Mouse (Mus musculus) CH12.LX (cell line): ENCODE data around the gene Klf8. TPM values are rescaled to one million over a fixed set of nuclear protein-coding genes. Genes with fewer than 3 reads are reported as not detected.

Experiments used
- DNase-seq: peaks from one replicate; pipeline ENCODE4 v3.0.0-alpha.2; 2013; ENCODE audit errors: extremely low read depth
- H3K27ac ChIP-seq: 2 replicates; pipeline ENCODE4 v1.5.1; 2012; ENCODE audit warnings: low read depth, mild to moderate bottlenecking, control low read depth, moderate library complexity; ENCODE audit not compliant: insufficient read depth
- H3K27me3 ChIP-seq: replicated peaks from 2 replicates; pipeline ENCODE3; 2012; ENCODE audit warnings: inconsistent platforms
- H3K36me3 ChIP-seq, 2 experiments: replicated peaks in 1 of 2; 2 replicates each; pipeline versions ENCODE3 to v1.6.1; 2012; ENCODE audit warnings: inconsistent platforms in 1 of 2, low read length in 1 of 2, mild to moderate bottlenecking in 1 of 2, mixed read lengths in 1 of 2, moderate library complexity in 1 of 2; ENCODE audit not compliant: control insufficient read depth in 1 of 2, insufficient read depth in 1 of 2
- H3K4me1 ChIP-seq, 2 experiments: 2 replicates each; pipeline ENCODE4 v1.6.1; 2012; ENCODE audit warnings: inconsistent platforms in 1 of 2, moderate library complexity in 1 of 2; ENCODE audit not compliant: insufficient read depth in 2 of 2, control insufficient read depth in 1 of 2
- H3K4me2 ChIP-seq: 2 replicates; pipeline ENCODE4 v1.6.1; 2012; ENCODE audit warnings: low read depth, mild to moderate bottlenecking, control low read depth; ENCODE audit not compliant: poor library complexity, insufficient read depth, severe bottlenecking
- H3K4me3 ChIP-seq, 3 experiments: fragments of 150-350 bp in 1 of 3; sonication (generic) in 1 of 3; replicated peaks in 1 of 3; 2 replicates each; pipeline versions ENCODE3 to v1.5.1; 2011 to 2012; ENCODE audit warnings: low read depth in 2 of 3, low read length in 2 of 3, mild to moderate bottlenecking in 2 of 3, moderate library complexity in 2 of 3, control low read depth in 1 of 3, improper control_type of control experiment in 1 of 3, inconsistent platforms in 1 of 3, mixed read lengths in 1 of 3; ENCODE audit not compliant: poor library complexity in 1 of 3
- H3K79me2 ChIP-seq: replicated peaks from 2 replicates; pipeline ENCODE4 v1.6.1; 2012; ENCODE audit warnings: mild to moderate bottlenecking, moderate library complexity; ENCODE audit not compliant: control insufficient read depth, poor library complexity, insufficient read depth, severe bottlenecking; ENCODE audit errors: extremely low read depth
- H3K9ac ChIP-seq: 2 replicates; pipeline ENCODE4 v1.6.1; 2012; ENCODE audit warnings: low read depth, mild to moderate bottlenecking, control low read depth, moderate library complexity; ENCODE audit not compliant: insufficient read depth
- H3K9me3 ChIP-seq: replicated peaks from 2 replicates; pipeline ENCODE3; 2012; ENCODE audit warnings: low read length, inconsistent platforms, mixed read lengths
- BHLHE40 ChIP-seq: IDR thresholded peaks from 2 replicates; pipeline ENCODE4 v1.6.1; 2011; ENCODE audit warnings: mild to moderate bottlenecking, low read depth, low read length, improper control_type of control experiment
- CHD1 ChIP-seq: IDR thresholded peaks from 2 replicates; pipeline ENCODE4 v1.6.1; 2012; ENCODE audit warnings: low read depth, low read length, improper control_type of control experiment, inconsistent platforms
- CTCF ChIP-seq, 2 experiments: IDR thresholded peaks in 1 of 2; conservative IDR thresholded peaks in 1 of 2; 2 replicates each; pipeline ENCODE4 v1.5.1; 2011 to 2012; ENCODE audit warnings: low read depth in 2 of 2, low read length in 2 of 2, improper control_type of control experiment in 1 of 2, inconsistent platforms in 1 of 2, mild to moderate bottlenecking in 1 of 2, moderate library complexity in 1 of 2
- E2F4 ChIP-seq: IDR thresholded peaks from 2 replicates; pipeline ENCODE4 v1.6.1; 2011; ENCODE audit warnings: low read depth, low read length, improper control_type of control experiment; ENCODE audit not compliant: insufficient replicate concordance
- ELF1 ChIP-seq: IDR thresholded peaks from 2 replicates; pipeline ENCODE4 v1.6.1; 2014; ENCODE audit warnings: low read depth, mild to moderate bottlenecking, inconsistent platforms, low read length, improper control_type of control experiment
- HCFC1 ChIP-seq: IDR thresholded peaks from 2 replicates; pipeline ENCODE4 v1.6.1; 2012; ENCODE audit warnings: low read depth, mild to moderate bottlenecking, inconsistent platforms, low read length, improper control_type of control experiment
- IRF4 ChIP-seq: IDR thresholded peaks from 2 replicates; pipeline ENCODE4 v1.6.1; 2014; ENCODE audit warnings: low read depth, mild to moderate bottlenecking, inconsistent platforms, low read length, improper control_type of control experiment
- KAT2A ChIP-seq: IDR thresholded peaks from 2 replicates; pipeline ENCODE4 v1.6.1; 2012; ENCODE audit warnings: low read length, improper control_type of control experiment, inconsistent platforms; ENCODE audit not compliant: insufficient replicate concordance
- MAFK ChIP-seq: IDR thresholded peaks from 2 replicates; pipeline ENCODE4 v1.6.1; 2011; ENCODE audit warnings: low read length, improper control_type of control experiment; ENCODE audit not compliant: insufficient replicate concordance
- MAZ ChIP-seq: IDR thresholded peaks from 2 replicates; pipeline ENCODE4 v1.6.1; 2012; ENCODE audit warnings: low read depth, mild to moderate bottlenecking, inconsistent platforms, low read length, improper control_type of control experiment, moderate library complexity
- MEF2A ChIP-seq: IDR thresholded peaks from 2 replicates; pipeline ENCODE4 v1.6.1; 2014; ENCODE audit warnings: low read depth, mild to moderate bottlenecking, inconsistent platforms, low read length, improper control_type of control experiment, borderline replicate concordance
- MXI1 ChIP-seq: IDR thresholded peaks from 2 replicates; pipeline ENCODE4 v1.6.1; 2011; ENCODE audit warnings: mild to moderate bottlenecking, low read depth, low read length, improper control_type of control experiment
- NELFE ChIP-seq: IDR thresholded peaks from 2 replicates; pipeline ENCODE4 v1.6.1; 2011; ENCODE audit warnings: low read depth, low read length, improper control_type of control experiment
- NRF1 ChIP-seq: IDR thresholded peaks from 2 replicates; pipeline ENCODE4 v1.6.1; 2014; ENCODE audit warnings: low read depth, mild to moderate bottlenecking, inconsistent platforms, low read length, improper control_type of control experiment, moderate library complexity
- POLR2A ChIP-seq: IDR thresholded peaks from 2 replicates; pipeline ENCODE4 v1.6.1; 2011; ENCODE audit warnings: low read depth, mild to moderate bottlenecking, improper control_type of control experiment, low read length
- POLR2AphosphoS2 ChIP-seq: IDR thresholded peaks from 2 replicates; pipeline ENCODE4 v1.6.1; 2011; ENCODE audit warnings: low read depth, low read length, improper control_type of control experiment
- RCOR1 ChIP-seq: conservative IDR thresholded peaks from 2 replicates; pipeline ENCODE4 v1.6.1; 2012; ENCODE audit warnings: low read depth, mild to moderate bottlenecking, inconsistent platforms, low read length, improper control_type of control experiment
- SMC3 ChIP-seq: IDR thresholded peaks from 2 replicates; pipeline ENCODE4 v1.6.1; 2011; ENCODE audit warnings: low read depth, low read length, improper control_type of control experiment
- TBP ChIP-seq: conservative IDR thresholded peaks from 2 replicates; pipeline ENCODE4 v1.6.1; 2011; ENCODE audit warnings: low read depth, low read length, improper control_type of control experiment
- TCF12 ChIP-seq: IDR thresholded peaks from 2 replicates; pipeline ENCODE4 v1.6.1; 2014; ENCODE audit warnings: low read depth, mild to moderate bottlenecking, inconsistent platforms, low read length, improper control_type of control experiment
- USF1 ChIP-seq: IDR thresholded peaks from 2 replicates; pipeline ENCODE4 v1.6.1; 2014; ENCODE audit warnings: low read depth, mild to moderate bottlenecking, inconsistent platforms, low read length, improper control_type of control experiment
- USF2 ChIP-seq: conservative IDR thresholded peaks from 2 replicates; pipeline ENCODE4 v1.6.1; 2011; ENCODE audit warnings: low read depth, low read length, improper control_type of control experiment
- ZC3H11A ChIP-seq: IDR thresholded peaks from 2 replicates; pipeline ENCODE4 v1.6.1; 2012; ENCODE audit warnings: low read depth, mild to moderate bottlenecking, inconsistent platforms, low read length, improper control_type of control experiment
- ZKSCAN1 ChIP-seq: IDR thresholded peaks from 2 replicates; pipeline ENCODE4 v1.6.1; 2012; ENCODE audit warnings: low read depth, inconsistent platforms, low read length, improper control_type of control experiment, borderline replicate concordance
- ZMIZ1 ChIP-seq: IDR thresholded peaks from 2 replicates; pipeline ENCODE4 v1.6.1; 2012; ENCODE audit warnings: low read depth, mild to moderate bottlenecking, inconsistent platforms, low read length, improper control_type of control experiment
- dilution Hi-C: fragments of 300-500 bp; cut with MboI; formaldehyde crosslinking; loops from 2 replicates; pipeline ENCODE4 v1.14.3; 2020; ENCODE audit warnings: low sequenced_read_pairs; ENCODE audit not compliant: extremely low pct_unique_long_range_greater_than_20kb, extremely low pct_ligation_motif_present
- in situ Hi-C: fragments of 300-500 bp; cut with MboI; formaldehyde crosslinking; loops from 3 replicates; pipeline ENCODE4 v1.14.3; 2019; ENCODE audit warnings: low sequenced_read_pairs, low pct_ligation_motif_present, low pct_unique_long_range_greater_than_20kb, mixed read lengths
- polyA plus RNA-seq: library from polyadenylated mRNA; unstranded; fragments of >175 nt; gene quantifications from 2 replicates; pipeline ENCODE4 v1.2.1, GENCODE M21; 2012; ENCODE audit warnings: low read depth; ENCODE audit not compliant: insufficient read length
- total RNA-seq, 2 experiments: library from RNA; depleted of rRNA; stranded (reverse); fragments of 300-350 nt in 1 of 2; fragments of >200 nt in 1 of 2; gene quantifications; 2 replicates each; pipeline ENCODE4 v1.2.3; 2012 to 2014

Gene Klf8
- total and polyA plus RNA-seq, 3 experiments, result 0.13 to 1.0 (median 0.75) TPM

DNA sequence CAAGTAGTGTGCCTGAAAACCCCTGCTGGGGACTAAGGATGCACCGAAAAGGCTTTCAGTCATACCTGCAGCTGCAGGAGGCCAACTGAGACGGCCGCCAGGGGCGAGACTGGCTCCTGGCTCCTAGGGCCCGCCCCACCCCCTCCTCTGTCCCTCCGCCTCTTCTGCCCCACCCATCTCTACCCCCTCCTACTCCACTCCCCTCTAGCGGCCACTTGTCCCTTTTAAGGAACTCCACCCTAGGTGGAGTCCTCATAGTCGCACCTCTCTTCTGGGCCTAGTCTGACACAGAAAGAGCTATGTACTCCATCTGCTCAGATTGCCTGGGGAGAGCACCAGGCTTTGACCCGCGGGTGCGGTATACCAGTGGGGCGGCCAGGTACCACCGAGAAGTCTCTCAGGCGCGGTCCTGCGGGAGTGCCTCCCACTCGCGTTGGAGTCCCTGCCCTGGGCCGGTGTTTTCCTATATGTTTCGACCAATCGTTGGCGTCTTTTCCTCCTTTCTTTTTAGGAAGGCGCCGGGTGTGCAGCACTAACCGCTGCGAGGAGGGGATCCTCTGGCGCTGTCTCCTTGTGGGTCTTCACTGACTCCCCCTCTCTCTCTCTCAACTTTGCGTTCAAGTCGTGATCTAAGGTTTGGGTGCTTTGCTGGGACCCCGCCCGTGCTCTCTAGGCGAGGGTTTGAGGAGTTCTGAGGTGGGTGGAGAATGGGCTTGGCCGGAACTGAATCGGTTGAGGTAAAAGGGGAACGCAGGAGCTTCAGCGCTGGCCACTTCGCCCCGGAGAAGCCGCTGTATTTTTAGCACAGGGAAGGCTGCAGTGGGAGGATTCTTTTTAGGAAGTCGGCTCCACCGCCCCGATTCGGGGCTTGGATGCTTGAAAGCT, 122.3 kb downstream of the Klf8 start:
- dilution Hi-C loops, result no loop called here
- Histone ChIP-seq H3K27me3 (no peaks in the 10 kb centered on the region), H3K4me1 (no peaks in the 10 kb centered on the region), H3K4me2 (no peak overlapping the region), H3K79me2 (no peaks in the 10 kb centered on the region), H3K9ac (no peak overlapping the region), H3K4me3 (no peak overlapping the region), H3K36me3 (no peaks in the 10 kb centered on the region), H3K9me3 (no peaks in the 10 kb centered on the region), H3K27ac (no peak overlapping the region)
- no peak for DNase-seq
- in situ Hi-C loops, result no loop called here
- TF ChIP-seq SMC3 (no peak), CHD1 (no peak), MAFK (no peak), POLR2A (no peak), RCOR1 (no peak), HCFC1 (no peak), POLR2AphosphoS2 (no peak), MEF2A (no peak), ZKSCAN1 (no peak), MAZ (no peak), ZC3H11A (no peak), ZMIZ1 (no peak), CTCF (conservative IDR thresholded peaks at IDR 0.05 in 1 of 2, IDR thresholded peaks at IDR 0.05 in 1 of 2; ENCODE audit: low read depth in 2 of 2, low read length in 2 of 2) (no peak), BHLHE40 (no peak), NELFE (no peak), E2F4 (no peak), ELF1 (no peak), IRF4 (no peak), USF2 (no peak)

DNA sequence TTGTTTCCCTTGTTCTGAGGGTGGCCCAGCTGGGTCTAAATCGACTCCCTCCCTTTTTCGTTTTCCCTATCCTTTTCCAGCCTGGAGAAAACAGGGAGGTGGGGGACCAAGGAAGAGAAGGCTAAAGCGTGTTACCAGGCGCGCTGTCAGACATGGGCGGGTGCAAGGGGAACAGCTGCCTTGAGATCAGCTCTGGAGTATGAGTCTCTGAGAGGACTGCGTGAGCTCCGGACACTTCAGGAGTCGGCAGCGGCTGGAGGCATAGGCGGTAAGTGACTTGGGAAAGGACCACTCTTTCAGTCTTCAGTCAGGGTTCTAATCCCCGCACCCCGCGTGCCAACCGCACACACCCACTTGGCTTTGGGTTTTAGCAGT, 122.9 kb downstream of the Klf8 start:
- in situ Hi-C loops, result no loop called here
- H3K4me2 ChIP-seq, result no peak overlapping the region
- no peaks in the 10 kb centered on the region for H3K79me2 ChIP-seq
- no peak overlapping the region for H3K27ac ChIP-seq
- no peak for DNase-seq
- no peaks in the 10 kb centered on the region for H3K27me3 ChIP-seq
- no peak overlapping the region for H3K4me3 ChIP-seq
- TF ChIP-seq TBP (no peak), KAT2A (no peak), MXI1 (no peak), BHLHE40 (no peak), ZMIZ1 (no peak), NRF1 (no peak), TCF12 (no peak), USF1 (no peak)
- dilution Hi-C loops, result no loop called here
- H3K9ac ChIP-seq, result no peak overlapping the region
- H3K36me3 ChIP-seq, result no peaks in the 10 kb centered on the region
- no peaks in the 10 kb centered on the region for H3K9me3 ChIP-seq
- H3K4me1 ChIP-seq, result no peaks in the 10 kb centered on the region
